Mouse (Mus musculus): Measurements from ENCODE around the gene Osbp.

DNA sequence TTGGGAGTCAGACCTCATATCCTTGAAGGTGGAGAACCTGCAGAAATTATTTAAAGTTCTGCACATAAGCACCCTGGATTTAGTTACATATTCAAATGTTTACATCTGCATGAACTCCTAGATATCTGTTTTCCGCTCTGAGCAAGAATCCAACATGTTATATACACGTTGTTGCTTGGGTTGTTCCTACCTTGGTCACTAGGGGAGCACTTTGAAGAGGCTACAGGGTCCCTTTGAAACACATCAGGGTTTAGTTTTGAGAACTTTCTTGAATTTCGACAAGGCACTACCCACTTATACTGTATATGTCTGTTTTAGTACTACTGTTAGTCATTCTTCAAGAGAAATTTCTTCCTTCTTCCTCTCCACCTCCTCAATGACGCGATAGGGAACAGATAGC is 77.4 kb downstream of the Osbp start:
- TF ChIP-seq EP300 (IDR thresholded peaks at IDR 0.05; ENCODE audit: low read depth) (no peak), CTCF (IDR thresholded peaks at IDR 0.05; ENCODE audit: low read depth) (no peak)
